Mouse (Mus musculus): Measurements from ENCODE around the gene Gdpd5.

Gdpd5 gene

GRCm38 (mm10) chr7:99381214-99382087 lies at the start of gene Gdpd5:
Gdpd5 (plus strand) TSS chr7:99381414.
- peak; percentile 100 for DNase-seq (ENCODE audit: extremely low spot score, low spot score)

- peak; percentile 89 for DNase-seq (ENCODE audit: extremely low spot score, low spot score)
These were observed 48.3 kb upstream of the Gdpd5 start for GRCm38 (mm10) chr7:99332774-99333480.

GRCm38 (mm10) chr7:99340736-99341135 lies 40.5 kb upstream of the Gdpd5 start:
- no peak for DNase-seq (ENCODE audit: extremely low spot score, low spot score)

- no peak for DNase-seq (ENCODE audit: extremely low spot score, low spot score)
These were observed 37.6 kb upstream of the Gdpd5 start for GRCm38 (mm10) chr7:99343577-99343976.

GRCm38 (mm10) chr7:99347268-99347667 lies 33.9 kb upstream of the Gdpd5 start:
- DNase-seq (ENCODE audit: extremely low spot score, low spot score) = no peak

- DNase-seq (ENCODE audit: extremely low spot score, low spot score) = no peak
These were observed 32.3 kb upstream of the Gdpd5 start for GRCm38 (mm10) chr7:99348883-99349282.

GRCm38 (mm10) chr7:99349782-99350720 lies 31.2 kb upstream of the Gdpd5 start:
- DNase-seq (ENCODE audit: extremely low spot score, low spot score) = no peak

GRCm38 (mm10) chr7:99351104-99351801 lies 30.0 kb upstream of the Gdpd5 start:
- DNase-seq (ENCODE audit: extremely low spot score, low spot score) = peak; percentile 55

- DNase-seq (ENCODE audit: extremely low spot score, low spot score) = peak; percentile 84
These were observed 29.3 kb upstream of the Gdpd5 start for GRCm38 (mm10) chr7:99351802-99352517.

GRCm38 (mm10) chr7:99352526-99353400 lies 28.5 kb upstream of the Gdpd5 start, which contains the start of gene Serpinh1:
Serpinh1 (minus strand) TSS chr7:99353239.
- DNase-seq (ENCODE audit: extremely low spot score, low spot score) = peak; percentile 89

GRCm38 (mm10) chr7:99355731-99356131 lies 25.5 kb upstream of the Gdpd5 start:
- DNase-seq (ENCODE audit: extremely low spot score, low spot score) = peak; percentile 70

GRCm38 (mm10) chr7:99356244-99356930 lies 24.8 kb upstream of the Gdpd5 start:
- no peak for DNase-seq (ENCODE audit: extremely low spot score, low spot score)

GRCm38 (mm10) chr7:99357201-99357600 lies 24.0 kb upstream of the Gdpd5 start:
- DNase-seq (ENCODE audit: extremely low spot score, low spot score) = no peak

- DNase-seq (ENCODE audit: extremely low spot score, low spot score) = no peak
These were observed 22.8 kb upstream of the Gdpd5 start for GRCm38 (mm10) chr7:99358371-99358770.

GRCm38 (mm10) chr7:99360021-99360802 lies 21.0 kb upstream of the Gdpd5 start:
- peak; percentile 86 for DNase-seq (ENCODE audit: extremely low spot score, low spot score)

GRCm38 (mm10) chr7:99360803-99361414 lies 20.3 kb upstream of the Gdpd5 start:
- DNase-seq (ENCODE audit: extremely low spot score, low spot score) = no peak

GRCm38 (mm10) chr7:99362137-99362536 lies 19.1 kb upstream of the Gdpd5 start:
- no peak for DNase-seq (ENCODE audit: extremely low spot score, low spot score)
